Mouse (Mus musculus): ENCODE measurements around the gene Gm10491. TPM values are rescaled to one million over a fixed set of nuclear protein-coding genes. Genes with fewer than 3 reads are reported as not detected.

Gene Gm10491
- polyA plus RNA-seq, 1 experiment from 2014 or later = not detected

GRCm38 (mm10) chrX:7879819-7880218, 27.8 kb downstream of the Gm10491 start:
- no peak overlapping the region for H3K4me3 ChIP-seq (ENCODE audit: low read depth, low read length)
- WGBS = 7% methylated on average over 11 of the region's 11 CpGs
- no peak for ATAC-seq (ENCODE audit: insufficient read depth)
- TF ChIP-seq CTCF (IDR thresholded peaks at IDR 0.05; ENCODE audit: low read depth) = peak; percentile 57
- H3K4me2 ChIP-seq = peak overlapping the region; percentile 69
- 0 out of 2 replicates have a peak, but pooled peaks cover 2% of the 10 kb centered on the region for H3K36me3 ChIP-seq (ENCODE audit: insufficient read depth)
- no peaks in the 10 kb centered on the region for H3K4me1 ChIP-seq (ENCODE audit: insufficient read depth)
- H3K9me3 ChIP-seq (ENCODE audit: low read depth, low read length) = no peaks in the 10 kb centered on the region
- peak; percentile 71 for DNase-seq
- no peak overlapping the region for H3K9ac ChIP-seq
- H3K27ac ChIP-seq (ENCODE audit: low read depth) = no peak overlapping the region
- H3K27me3 ChIP-seq (ENCODE audit: insufficient read depth, low read length) = no peaks in the 10 kb centered on the region

GRCm38 (mm10) chrX:7878495-7878894, 29.1 kb downstream of the Gm10491 start:
- WGBS = 15% methylated on average over 21 of the region's 21 CpGs
- no peak overlapping the region for H3K27ac ChIP-seq (ENCODE audit: low read depth)
- no peak for TF ChIP-seq CTCF (IDR thresholded peaks at IDR 0.05; ENCODE audit: low read depth)
- peak overlapping the region; percentile 69 for H3K4me2 ChIP-seq
- peak overlapping the region; percentile 35 for H3K4me3 ChIP-seq (ENCODE audit: low read depth, low read length)
- no peaks in the 10 kb centered on the region for H3K27me3 ChIP-seq (ENCODE audit: insufficient read depth, low read length)
- H3K9me3 ChIP-seq (ENCODE audit: low read depth, low read length) = no peaks in the 10 kb centered on the region
- ATAC-seq (ENCODE audit: insufficient read depth) (no peak), DNase-seq (no peak)
- no peaks in the 10 kb centered on the region for H3K4me1 ChIP-seq (ENCODE audit: insufficient read depth)
- no peak overlapping the region; the same call in 1 of the 2 replicates for H3K9ac ChIP-seq
- peaks cover 5% of the 10 kb centered on the region; the same call in 1 of the 2 replicates for H3K36me3 ChIP-seq (ENCODE audit: insufficient read depth)

GRCm38 (mm10) chrX:7878007-7878419, 29.6 kb downstream of the Gm10491 start, which contains the start of gene Pim2:
Pim2 (plus strand) TSS chrX:7878262.
- Histone ChIP-seq H3K27ac (ENCODE audit: low read depth) (no peak within 1 kb of the TSS), H3K27me3 (ENCODE audit: insufficient read depth, low read length) (no peaks in the 10 kb centered on the region), H3K9ac (no peak within 1 kb of the TSS; the same call in 1 of the 2 replicates), H3K36me3 (ENCODE audit: insufficient read depth) (peaks cover 10% of the 10 kb centered on the region; the same call in 1 of the 2 replicates), H3K4me2 (peak within 1 kb of the TSS; percentile 69), H3K9me3 (ENCODE audit: low read depth, low read length) (no peaks in the 10 kb centered on the region), H3K4me3 (ENCODE audit: low read depth, low read length) (peak within 1 kb of the TSS; percentile 35), H3K4me1 (ENCODE audit: insufficient read depth) (no peaks in the 10 kb centered on the region)
- ATAC-seq (ENCODE audit: insufficient read depth) (peak; percentile 87), DNase-seq (peak; percentile 77)
- WGBS = 6% methylated on average over 35 of the region's 38 CpGs
- TF ChIP-seq CTCF (IDR thresholded peaks at IDR 0.05; ENCODE audit: low read depth) = no peak

GRCm38 (mm10) chrX:7869826-7870225, 37.8 kb downstream of the Gm10491 start:
- Histone ChIP-seq H3K36me3 (ENCODE audit: insufficient read depth) (peaks cover 26% of the 10 kb centered on the region; the same call in 1 of the 2 replicates), H3K4me1 (ENCODE audit: insufficient read depth) (no peaks in the 10 kb centered on the region), H3K27ac (ENCODE audit: low read depth) (no peak overlapping the region), H3K9ac (no peak overlapping the region), H3K9me3 (ENCODE audit: low read depth, low read length) (no peaks in the 10 kb centered on the region), H3K4me2 (no peak overlapping the region), H3K4me3 (ENCODE audit: low read depth, low read length) (no peak overlapping the region), H3K27me3 (ENCODE audit: insufficient read depth, low read length) (no peaks in the 10 kb centered on the region)
- DNase-seq (no peak), ATAC-seq (ENCODE audit: insufficient read depth) (no peak)
- no peak for TF ChIP-seq CTCF (IDR thresholded peaks at IDR 0.05; ENCODE audit: low read depth)
- 62% methylated on average over 3 of the region's 3 CpGs for WGBS

GRCm38 (mm10) chrX:7868506-7868905, 39.1 kb downstream of the Gm10491 start:
- DNase-seq (no peak), ATAC-seq (ENCODE audit: insufficient read depth) (no peak)
- no peaks in the 10 kb centered on the region for H3K27me3 ChIP-seq (ENCODE audit: insufficient read depth, low read length)
- H3K9me3 ChIP-seq (ENCODE audit: low read depth, low read length) = no peaks in the 10 kb centered on the region
- no peak overlapping the region for H3K9ac ChIP-seq
- 54% methylated on average over 2 of the region's 2 CpGs for WGBS
- no peak overlapping the region for H3K4me2 ChIP-seq
- H3K27ac ChIP-seq (ENCODE audit: low read depth) = no peak overlapping the region
- H3K36me3 ChIP-seq (ENCODE audit: insufficient read depth) = peaks cover 23% of the 10 kb centered on the region; the same call in 1 of the 2 replicates
- H3K4me1 ChIP-seq (ENCODE audit: insufficient read depth) = no peaks in the 10 kb centered on the region
- TF ChIP-seq CTCF (IDR thresholded peaks at IDR 0.05; ENCODE audit: low read depth) = no peak
- H3K4me3 ChIP-seq (ENCODE audit: low read depth, low read length) = no peak overlapping the region

- no peak for DNase-seq
- peaks cover 18% of the 10 kb centered on the region; the same call in 1 of the 2 replicates for H3K36me3 ChIP-seq (ENCODE audit: insufficient read depth)
- ATAC-seq (ENCODE audit: insufficient read depth) = no peak
- H3K4me1 ChIP-seq (ENCODE audit: insufficient read depth) = no peaks in the 10 kb centered on the region
- WGBS = 73% methylated on average over 1 of the region's 1 CpGs
- no peaks in the 10 kb centered on the region for H3K27me3 ChIP-seq (ENCODE audit: insufficient read depth, low read length)
- TF ChIP-seq CTCF (IDR thresholded peaks at IDR 0.05; ENCODE audit: low read depth) = no peak
- no peak overlapping the region for H3K9ac ChIP-seq
- H3K27ac ChIP-seq (ENCODE audit: low read depth) = no peak overlapping the region
- H3K4me3 ChIP-seq (ENCODE audit: low read depth, low read length) = no peak overlapping the region
- no peaks in the 10 kb centered on the region for H3K9me3 ChIP-seq (ENCODE audit: low read depth, low read length)
- H3K4me2 ChIP-seq = no peak overlapping the region
Measured at GRCm38 (mm10) chrX:7867141-7867540, 40.5 kb downstream of the Gm10491 start.

- Histone ChIP-seq H3K27ac (ENCODE audit: low read depth) (no peak overlapping the region), H3K9me3 (ENCODE audit: low read depth, low read length) (no peaks in the 10 kb centered on the region), H3K27me3 (ENCODE audit: insufficient read depth, low read length) (no peaks in the 10 kb centered on the region), H3K9ac (no peak overlapping the region), H3K36me3 (ENCODE audit: insufficient read depth) (peaks cover 15% of the 10 kb centered on the region; the same call in 1 of the 2 replicates), H3K4me3 (ENCODE audit: low read depth, low read length) (no peak overlapping the region), H3K4me1 (ENCODE audit: insufficient read depth) (no peaks in the 10 kb centered on the region), H3K4me2 (no peak overlapping the region)
- ATAC-seq (ENCODE audit: insufficient read depth) = no peak
- 57% methylated on average over 2 of the region's 2 CpGs for WGBS
- no peak for TF ChIP-seq CTCF (IDR thresholded peaks at IDR 0.05; ENCODE audit: low read depth)
- no peak for DNase-seq
Measured at GRCm38 (mm10) chrX:7865786-7866185, 41.8 kb downstream of the Gm10491 start.

Measured in lung, embryonic 14.5 days (tissue).